Mouse (Mus musculus) ovary, postnatal 36 days (tissue): ENCODE measurements around the gene Nr2c2ap.

ENCODE experiments used
- DNase-seq: peaks from one replicate; pipeline ENCODE4 v3.0.0; 2022; ENCODE audit warnings: low spot score, mixed read lengths

The Nr2c2ap gene

GRCm38 (mm10) chr8:70166504-70167110 is 35.5 kb downstream of the Nr2c2ap start:
- peak; percentile 65 for DNase-seq

GRCm38 (mm10) chr8:70170116-70170515 is 39.0 kb downstream of the Nr2c2ap start:
- no peak for DNase-seq

DNA sequence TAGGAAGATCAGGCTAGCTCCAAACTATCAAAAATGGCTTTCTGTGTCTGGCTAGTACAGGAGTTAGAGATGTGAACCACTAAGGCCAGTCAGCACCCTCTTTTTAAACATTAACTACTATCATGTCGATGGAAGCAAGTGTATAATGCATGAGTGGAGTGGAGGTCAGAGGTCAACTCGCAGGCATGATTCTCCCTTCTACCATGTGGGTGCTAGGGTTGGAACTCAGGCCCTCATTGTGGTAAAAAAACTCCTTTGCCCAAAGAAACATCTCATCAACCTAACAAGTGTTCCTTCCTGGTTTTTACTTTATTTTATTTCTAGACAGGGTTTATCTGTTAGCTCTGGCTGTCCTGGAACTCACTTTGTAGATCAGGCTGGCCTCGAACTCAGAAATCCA is 39.6 kb downstream of the Nr2c2ap start:
- DNase-seq: no peak

DNA sequence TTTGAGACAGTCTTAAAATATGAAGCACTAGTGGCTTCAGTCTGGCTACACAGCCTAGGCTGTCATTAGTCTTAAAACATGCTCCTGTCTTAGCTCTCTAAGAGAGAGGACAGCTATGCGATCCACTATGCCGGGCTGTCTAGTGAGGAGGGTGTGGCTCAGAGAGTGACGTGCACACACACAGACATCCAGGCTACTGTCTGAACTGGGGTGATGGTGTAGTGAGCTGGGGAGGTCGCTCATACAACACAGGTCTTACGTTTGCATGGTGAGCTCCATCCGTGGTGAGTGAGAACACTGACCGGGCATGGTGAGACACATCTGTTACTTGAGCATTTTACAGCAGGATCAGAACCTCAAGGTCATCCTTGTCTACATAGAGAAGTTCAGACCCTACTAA is 40.1 kb downstream of the Nr2c2ap start:
- DNase-seq: no peak

DNA sequence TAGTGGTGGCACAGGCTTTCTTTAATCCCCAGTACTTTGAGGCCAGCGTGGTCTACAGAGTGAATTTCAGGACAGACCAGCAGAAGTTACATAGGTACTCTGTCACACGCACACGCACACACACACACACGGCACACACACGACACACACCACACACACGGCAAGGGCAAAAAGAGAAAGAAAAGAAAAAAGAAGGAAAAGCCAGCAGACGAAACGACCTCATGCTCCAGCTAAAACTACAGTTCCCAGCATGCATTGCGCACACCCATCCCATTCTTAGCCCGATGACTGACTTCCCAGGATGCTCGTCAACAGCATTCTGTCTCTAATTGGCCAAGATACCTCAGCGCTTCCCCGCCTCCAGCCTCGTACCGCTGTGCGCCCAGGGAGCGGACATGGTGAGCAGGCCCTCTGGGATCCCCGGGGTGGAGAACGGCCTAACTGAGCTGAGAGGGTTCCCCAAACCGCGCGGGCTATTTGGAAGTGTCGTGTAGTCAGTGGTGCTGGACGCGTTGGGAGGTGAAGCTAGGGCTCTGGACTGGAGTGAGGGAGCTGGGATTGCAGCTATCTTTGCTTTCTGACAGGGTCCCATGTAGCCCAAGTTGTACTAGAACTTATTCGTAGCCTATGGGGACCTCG is 41.0 kb downstream of the Nr2c2ap start, which contains the start of gene Tmem161a:
Gene Tmem161a, plus strand, starts transcription at position 314 of the 639 bp plus-strand sequence.
- peak; percentile 87 for DNase-seq

DNA sequence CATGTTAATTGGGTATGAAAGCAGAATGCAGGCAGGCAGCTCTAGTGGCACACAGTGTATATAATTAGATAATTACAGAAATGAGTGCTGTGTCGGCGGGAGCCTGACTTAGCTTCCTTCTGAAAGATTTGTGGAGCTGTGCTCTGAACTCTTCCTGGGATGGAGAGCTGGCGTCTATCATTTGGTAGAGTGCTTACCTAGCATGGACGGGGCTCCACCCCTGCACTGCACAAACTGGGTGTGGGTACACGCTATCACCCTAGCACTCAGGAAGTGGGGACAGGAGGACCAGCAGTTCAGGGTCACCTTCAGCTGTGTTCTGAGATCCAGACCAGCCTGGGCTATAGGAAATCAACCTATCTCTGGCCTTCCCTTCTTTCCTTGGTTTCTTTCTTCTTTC is 42.2 kb downstream of the Nr2c2ap start:
- no peak for DNase-seq

DNA sequence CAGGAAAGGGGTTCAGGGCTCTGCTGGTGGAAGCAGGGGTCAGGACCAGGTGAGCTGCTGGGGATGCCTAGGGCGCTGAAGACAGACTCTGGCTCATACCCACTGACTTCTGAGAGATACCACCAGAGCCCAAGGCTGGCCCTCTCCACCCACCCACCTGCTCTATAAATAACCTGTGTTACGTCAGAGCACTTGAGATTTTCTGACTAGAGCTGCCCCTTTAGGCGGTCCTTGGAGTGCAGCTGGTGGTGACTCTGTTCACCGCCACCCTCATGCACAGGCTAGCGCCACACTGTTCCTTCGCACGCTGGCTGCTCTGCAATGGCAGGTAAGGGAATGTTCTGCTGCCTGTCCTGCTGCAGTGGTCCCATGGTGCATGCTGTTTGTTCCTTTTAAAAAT is 42.9 kb downstream of the Nr2c2ap start:
- no peak for DNase-seq

- DNase-seq: no peak
These were observed 47.1 kb downstream of the Nr2c2ap start for GRCm38 (mm10) chr8:70178231-70178630.

- no peak for DNase-seq
These were observed 47.9 kb downstream of the Nr2c2ap start for GRCm38 (mm10) chr8:70179082-70179481.

DNA sequence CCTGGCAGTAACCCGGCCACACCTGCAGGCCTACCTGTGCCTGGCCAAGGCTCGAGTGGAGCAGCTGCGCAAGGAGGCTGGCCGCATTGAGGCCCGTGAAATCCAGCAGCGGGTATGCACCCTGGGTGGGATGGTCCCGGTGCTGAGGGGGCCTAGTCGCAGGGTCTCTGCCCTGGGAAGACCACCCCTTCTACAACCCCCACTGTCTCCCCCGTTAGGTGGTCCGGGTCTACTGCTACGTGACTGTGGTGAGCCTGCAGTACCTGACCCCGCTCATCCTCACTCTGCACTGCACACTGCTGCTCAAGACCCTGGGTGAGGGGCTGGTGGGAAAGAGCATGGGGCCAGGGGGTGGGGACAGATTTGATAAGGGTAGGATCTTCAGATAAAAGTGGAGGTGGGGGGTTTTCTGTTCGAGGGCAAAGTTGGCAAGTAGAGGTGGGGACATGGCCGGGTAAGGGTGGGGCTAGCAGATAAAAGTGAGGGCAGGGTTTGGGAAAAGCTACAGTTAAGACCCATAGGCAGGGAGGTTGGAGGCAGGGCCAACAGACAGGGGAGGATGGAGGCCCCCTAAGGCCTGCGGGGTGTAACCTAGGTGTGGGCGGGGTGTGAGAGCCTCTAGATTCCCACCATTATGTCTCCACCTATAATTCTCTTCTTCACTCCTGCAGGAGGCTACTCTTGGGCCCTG is 50.2 kb downstream of the Nr2c2ap start:
- DNase-seq: peak; percentile 2

GRCm38 (mm10) chr8:70181903-70182252 is 50.7 kb downstream of the Nr2c2ap start:
- DNase-seq: no peak

DNA sequence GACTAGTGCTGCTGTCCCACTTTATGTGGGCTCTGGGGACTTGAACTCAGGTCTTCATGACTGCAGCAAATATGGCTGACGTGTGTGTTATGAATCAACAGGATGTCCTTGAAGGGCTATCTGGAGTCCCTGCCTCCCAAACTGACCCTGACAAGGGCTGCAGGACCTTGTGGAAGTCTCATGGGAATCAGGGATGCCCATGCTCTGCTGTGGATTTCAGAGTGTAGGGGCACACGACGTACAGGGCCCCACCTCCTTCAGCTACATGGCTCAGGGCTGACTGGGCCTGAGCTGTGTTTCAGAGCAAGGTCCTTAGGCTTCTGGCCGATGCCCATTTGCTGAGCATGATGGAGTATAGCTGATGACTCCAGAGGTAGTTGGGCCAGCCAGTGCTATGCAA is 52.1 kb downstream of the Nr2c2ap start:
- peak; percentile 14 for DNase-seq
